Mouse (Mus musculus): ENCODE data around the gene Tmem231. TPM values are rescaled to one million over a fixed set of nuclear protein-coding genes. Genes with fewer than 3 reads are reported as not detected.

Tmem231 gene
- polyA plus RNA-seq, 1 experiment from 2014 or later: 11.5 TPM

DNA sequence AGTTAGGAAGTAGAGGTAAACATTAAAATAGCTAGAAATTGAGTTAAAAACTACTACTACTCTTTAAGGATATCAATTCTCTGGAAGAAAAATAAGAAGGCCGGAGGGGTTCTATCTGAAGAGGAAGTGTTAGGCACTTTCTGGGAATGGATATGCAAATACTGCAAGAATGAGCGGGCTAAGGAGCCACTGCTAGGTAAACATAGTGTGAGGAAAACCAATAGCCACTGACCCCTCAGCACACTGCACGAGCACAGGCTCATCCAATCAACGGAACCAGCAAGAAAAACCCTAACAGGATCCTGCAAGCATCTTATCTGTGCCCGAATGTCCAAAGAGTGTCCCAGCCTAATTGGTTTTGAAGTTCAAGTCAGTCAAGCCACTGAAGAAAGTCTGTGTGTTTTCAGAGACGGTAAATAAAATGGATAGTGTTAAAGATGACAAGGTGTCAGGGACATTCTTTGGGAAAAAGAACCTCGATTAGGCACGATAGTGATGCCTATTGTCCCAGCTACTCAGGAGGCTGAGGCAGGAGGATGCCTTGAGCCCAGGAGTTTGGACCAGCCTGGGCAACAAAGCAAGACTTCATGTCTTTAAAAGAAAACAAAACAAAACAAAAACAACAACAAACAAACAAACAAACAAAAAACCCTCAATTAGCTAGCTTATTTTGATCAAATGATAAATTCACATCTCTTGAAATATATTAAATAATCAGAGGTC lies 68.4 kb downstream of the Tmem231 start:
- peak; percentile 85 for ATAC-seq
- Histone ChIP-seq H3K4me2 (replicated peaks) (no peak overlapping the region), H3K4me3 (replicated peaks) (no peak overlapping the region), H3K36me3 (no peaks in the 10 kb centered on the region), H3K9ac (no peak overlapping the region), H3K4me1 (replicated peaks) (no peaks in the 10 kb centered on the region), H3K9me3 (no peaks in the 10 kb centered on the region), H3K27ac (no peak overlapping the region), H3K27me3 (replicated peaks) (no peaks in the 10 kb centered on the region)
- 73% methylated on average over 8 of the region's 8 CpGs for WGBS

- H3K4me2 ChIP-seq (replicated peaks): no peak overlapping the region
- H3K4me3 ChIP-seq (replicated peaks): no peak overlapping the region
- no peak overlapping the region for H3K27ac ChIP-seq
- H3K9me3 ChIP-seq: no peaks in the 10 kb centered on the region
- H3K27me3 ChIP-seq (replicated peaks): no peaks in the 10 kb centered on the region
- 69% methylated on average over 8 of the region's 8 CpGs for WGBS
- H3K9ac ChIP-seq: no peak overlapping the region
- no peaks in the 10 kb centered on the region for H3K4me1 ChIP-seq (replicated peaks)
- peak; percentile 65 for ATAC-seq
- H3K36me3 ChIP-seq: no peaks in the 10 kb centered on the region
Observed at GRCm38 (mm10) chr8:111864648-111865047, 69.0 kb downstream of the Tmem231 start.

DNA sequence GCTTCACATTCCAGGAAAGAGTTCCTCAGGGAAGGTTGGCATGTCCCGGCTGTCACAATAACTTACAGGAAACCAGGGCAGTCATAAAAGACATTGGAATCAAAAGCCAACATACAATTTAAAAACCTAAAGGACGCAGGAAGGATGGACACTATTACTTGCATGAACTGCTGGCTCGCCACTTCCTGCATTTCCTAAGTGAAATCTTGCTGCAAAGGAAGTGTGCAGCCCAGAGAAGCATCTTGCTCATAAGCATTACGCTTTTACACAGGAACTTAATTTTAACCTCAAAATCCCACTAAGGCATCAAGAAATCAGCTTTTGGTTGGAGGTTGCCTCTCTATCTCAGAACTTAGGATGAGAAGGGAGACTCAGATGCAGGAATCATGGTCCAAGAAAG lies 70.4 kb downstream of the Tmem231 start:
- Histone ChIP-seq H3K4me1 (replicated peaks) (no peaks in the 10 kb centered on the region), H3K27ac (no peak overlapping the region), H3K9me3 (no peaks in the 10 kb centered on the region), H3K27me3 (replicated peaks) (no peaks in the 10 kb centered on the region), H3K36me3 (no peaks in the 10 kb centered on the region), H3K4me3 (replicated peaks) (no peak overlapping the region), H3K4me2 (replicated peaks) (no peak overlapping the region), H3K9ac (no peak overlapping the region)
- ATAC-seq: no peak
- WGBS: 87% methylated on average over 4 of the region's 4 CpGs

Other genes starting within 250 kb of the Tmem231 start
- gene Ctrb1, start 242.9 kb downstream of the Tmem231 start, polyA plus RNA-seq (2015; fragmentation: Nextera tagmentation; extraction: Ambion mirVana): 1,145 and 3,143 TPM in 2 replicates
- 40.8 and 44.2 TPM in 2 replicates for gene Bcar1, start 190.1 kb downstream of the Tmem231 start, polyA plus RNA-seq (2015; fragmentation: Nextera tagmentation; extraction: Ambion mirVana)
- 182 and 187 TPM in 2 replicates for gene Cfdp1, start 79.6 kb downstream of the Tmem231 start, polyA plus RNA-seq (2015; fragmentation: Nextera tagmentation; extraction: Ambion mirVana)
- 15.9 and 16.0 TPM in 2 replicates for gene Tmem170, start 57.1 kb downstream of the Tmem231 start, polyA plus RNA-seq (2015; fragmentation: Nextera tagmentation; extraction: Ambion mirVana)
- 1.2 and 1.7 TPM in 2 replicates for gene Chst5, start 23.4 kb downstream of the Tmem231 start, polyA plus RNA-seq (2015; fragmentation: Nextera tagmentation; extraction: Ambion mirVana)
- 194 and 215 TPM in 2 replicates for gene Gabarapl2, start 6.8 kb upstream of the Tmem231 start, polyA plus RNA-seq (2015; fragmentation: Nextera tagmentation; extraction: Ambion mirVana)
- gene Adat1, start 58.4 kb upstream of the Tmem231 start, polyA plus RNA-seq (2015; fragmentation: Nextera tagmentation; extraction: Ambion mirVana): 7.7 and 8.3 TPM in 2 replicates
- gene Kars, start 77.4 kb upstream of the Tmem231 start, polyA plus RNA-seq (2015; fragmentation: Nextera tagmentation; extraction: Ambion mirVana): 181 and 195 TPM in 2 replicates
- gene Terf2ip, start 77.5 kb upstream of the Tmem231 start, polyA plus RNA-seq (2015; fragmentation: Nextera tagmentation; extraction: Ambion mirVana): 18.2 and 19.0 TPM in 2 replicates
- 0.57 and 0.63 TPM in 2 replicates for gene Gm6793, start 81.2 kb upstream of the Tmem231 start, polyA plus RNA-seq (2015; fragmentation: Nextera tagmentation; extraction: Ambion mirVana)